Mouse (Mus musculus) c-Kit-positive CD71-negative TER-119-negative erythroid progenitor cells, embryonic 14.5 days (primary cell): ENCODE data around the gene Gm5767.

ENCODE experiments used
- DNase-seq: peaks from one replicate; pipeline ENCODE4 v3.0.0-alpha.2; 2013; ENCODE audit warnings: low read depth

Gm5767 gene

DNA sequence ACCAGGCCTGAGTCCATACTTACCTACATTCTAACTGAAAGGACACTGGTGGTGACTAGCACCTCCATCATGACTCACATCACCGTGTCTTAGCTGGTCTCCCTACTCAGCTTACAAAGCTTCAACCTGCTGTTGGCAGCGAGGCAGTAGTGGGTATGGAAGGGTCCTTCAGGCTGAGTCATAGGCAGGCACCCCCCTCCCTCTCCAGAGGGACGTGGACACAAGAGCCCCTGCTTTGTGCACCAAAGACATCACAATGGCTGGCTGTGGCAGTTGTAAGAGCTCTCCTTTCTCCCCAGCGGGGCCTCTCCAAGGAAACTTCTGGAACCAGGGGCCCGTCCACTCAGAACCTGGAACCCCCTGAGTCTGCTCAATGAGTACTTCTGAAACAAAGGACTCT, at the start of gene Gm5767:
Gene Gm5767, plus strand, starts transcription at position 301 of the 400 bp plus-strand sequence.
- no peak for DNase-seq

- no peak for DNase-seq
Measured at GRCm38 (mm10) chr16:8631428-8631827, 49.1 kb upstream of the Gm5767 start.

GRCm38 (mm10) chr16:8636867-8637216, 43.7 kb upstream of the Gm5767 start:
- DNase-seq = no peak

- peak; percentile 81 for DNase-seq
Measured at GRCm38 (mm10) chr16:8637217-8638051, 43.1 kb upstream of the Gm5767 start, which contains the start of the genes Pmm2 and Tmem186. Gene Pmm2, plus strand, starts transcription at chr16:8637674. Gene Tmem186, minus strand, starts transcription at chr16:8637712.

- no peak for DNase-seq
Measured at GRCm38 (mm10) chr16:8638131-8638530, 42.4 kb upstream of the Gm5767 start.

- DNase-seq = no peak
Measured at GRCm38 (mm10) chr16:8639466-8640191, 40.9 kb upstream of the Gm5767 start.

DNA sequence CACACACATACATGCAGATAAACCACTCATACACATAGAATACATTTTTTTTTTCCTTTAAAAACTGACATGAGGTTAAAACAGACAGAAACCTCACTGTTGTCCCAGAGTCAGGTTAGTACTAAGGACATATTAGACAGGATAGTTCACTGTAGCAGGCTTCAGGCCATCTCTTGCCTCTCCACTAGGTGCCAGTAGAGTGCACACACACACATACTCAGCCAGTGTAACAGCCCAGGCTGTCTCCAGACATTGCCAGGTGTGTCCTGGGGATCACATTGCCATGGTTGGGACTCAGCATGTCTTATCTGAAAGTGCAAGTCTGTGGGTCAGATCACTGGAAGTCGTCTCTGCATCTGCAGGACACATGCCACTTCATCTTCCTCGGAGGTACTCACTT, 36.7 kb upstream of the Gm5767 start:
- DNase-seq = no peak

- DNase-seq = no peak
Measured at GRCm38 (mm10) chr16:8645546-8645945, 35.0 kb upstream of the Gm5767 start.

GRCm38 (mm10) chr16:8650007-8650406, 30.6 kb upstream of the Gm5767 start:
- DNase-seq = no peak

- DNase-seq = no peak
Measured at GRCm38 (mm10) chr16:8655108-8655507, 25.5 kb upstream of the Gm5767 start.

DNA sequence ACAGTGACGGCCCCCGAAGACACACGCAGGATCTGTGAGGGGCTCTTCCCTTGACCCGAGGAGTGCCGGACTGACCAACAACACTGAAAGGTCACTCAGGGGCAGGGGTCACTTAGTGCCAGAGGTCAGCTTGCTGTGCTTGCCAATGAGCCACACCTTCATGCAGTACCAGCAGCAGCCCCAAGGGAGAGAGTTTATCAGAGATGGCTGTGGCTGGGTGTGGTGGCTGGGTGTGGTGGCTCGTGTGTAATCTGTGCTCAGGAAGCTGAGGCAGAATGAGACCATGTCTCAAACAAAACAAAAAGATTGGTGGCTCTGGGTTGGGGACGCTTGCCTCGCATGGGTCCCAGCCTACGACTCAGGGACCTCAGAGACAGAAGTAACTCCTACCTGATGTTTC, 25.0 kb upstream of the Gm5767 start:
- no peak for DNase-seq

DNA sequence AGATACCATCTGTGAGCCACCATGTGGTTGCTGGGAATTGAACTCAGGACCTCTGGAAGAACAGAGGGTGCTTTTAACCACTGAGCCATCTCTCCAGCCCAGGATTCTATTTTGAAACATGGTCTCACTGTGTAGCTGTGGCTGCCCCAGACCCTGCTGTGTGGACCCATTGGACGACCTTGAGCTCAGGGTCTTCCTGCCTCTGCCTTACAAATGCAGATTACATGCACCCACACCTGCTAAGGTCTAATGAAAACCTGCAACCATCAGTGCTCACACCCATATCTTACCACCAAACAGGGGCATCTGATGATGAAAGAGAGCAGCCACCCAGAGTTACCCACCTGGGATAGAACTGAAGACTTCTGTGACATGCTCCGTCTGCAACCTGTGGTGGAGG, 24.3 kb upstream of the Gm5767 start:
- no peak for DNase-seq

GRCm38 (mm10) chr16:8658349-8658748, 22.2 kb upstream of the Gm5767 start:
- DNase-seq = no peak

DNA sequence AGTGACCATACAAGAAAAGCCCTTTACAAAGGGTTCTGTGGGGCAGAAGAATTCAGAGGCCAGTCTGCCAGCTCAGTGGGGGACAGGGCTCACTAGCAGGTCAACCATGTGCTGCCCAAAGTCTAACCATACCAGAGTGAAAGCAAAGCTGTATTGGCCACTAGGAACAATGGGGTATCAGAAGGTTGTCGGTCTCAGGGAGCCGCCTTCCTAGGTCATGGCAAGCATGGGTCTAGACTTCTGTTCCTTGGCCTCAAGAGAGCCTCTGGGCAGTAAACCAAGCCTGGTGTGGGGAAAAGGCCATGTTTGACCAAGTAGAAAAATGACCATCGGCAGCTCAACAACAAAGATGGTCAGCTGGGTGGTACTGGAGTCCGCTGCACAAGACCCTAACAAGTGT, 21.8 kb upstream of the Gm5767 start:
- DNase-seq = no peak

- DNase-seq = no peak
Measured at GRCm38 (mm10) chr16:8663022-8663421, 17.5 kb upstream of the Gm5767 start.

DNA sequence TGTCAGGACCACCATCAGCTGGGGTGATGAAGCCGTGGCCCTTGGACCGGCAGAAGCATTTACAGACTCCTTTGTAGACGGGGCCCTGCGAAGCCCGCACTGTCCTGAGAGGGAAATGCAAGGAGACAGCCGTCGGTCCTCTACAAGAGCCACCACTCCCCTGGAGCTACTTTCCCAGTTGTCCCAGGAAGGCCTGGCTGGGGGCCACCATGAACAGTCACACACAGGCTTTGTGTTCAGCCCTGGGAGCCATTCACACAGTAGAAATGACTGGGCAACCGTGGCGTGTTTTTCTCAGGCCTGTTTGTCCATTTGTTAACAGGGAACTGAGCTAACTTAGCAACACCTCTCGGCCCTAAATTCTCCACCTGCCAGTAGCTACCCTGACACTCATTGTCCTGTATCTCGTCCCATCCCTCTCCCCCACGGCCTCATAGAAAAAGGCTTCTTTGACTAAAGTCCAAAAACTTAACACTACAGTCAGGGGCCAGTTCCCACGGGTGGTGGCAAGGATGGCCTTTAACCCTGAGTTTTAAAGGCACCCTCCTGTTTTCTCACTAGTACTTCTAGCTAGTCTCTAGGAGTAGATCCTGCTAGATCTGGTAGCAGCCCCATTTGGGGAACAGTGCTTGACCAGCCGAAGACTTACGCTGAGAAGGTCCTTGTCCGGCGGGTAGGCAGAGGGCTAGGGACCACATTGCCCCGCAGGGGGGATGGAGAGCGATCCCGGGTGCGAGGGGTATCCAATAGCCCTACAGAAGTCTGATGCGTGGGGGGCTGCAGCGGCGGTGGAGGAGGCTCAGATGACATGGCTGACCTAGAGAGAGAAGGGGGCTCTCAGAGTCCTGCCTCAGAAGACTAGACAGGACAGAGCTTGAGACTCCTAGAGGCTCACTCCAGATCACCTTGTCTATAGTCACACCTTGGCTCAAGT, 16.7 kb upstream of the Gm5767 start:
- no peak for DNase-seq

- no peak for DNase-seq
Measured at GRCm38 (mm10) chr16:8665367-8665766, 15.2 kb upstream of the Gm5767 start.

- no peak for DNase-seq
Measured at GRCm38 (mm10) chr16:8666452-8666851, 14.1 kb upstream of the Gm5767 start.

DNA sequence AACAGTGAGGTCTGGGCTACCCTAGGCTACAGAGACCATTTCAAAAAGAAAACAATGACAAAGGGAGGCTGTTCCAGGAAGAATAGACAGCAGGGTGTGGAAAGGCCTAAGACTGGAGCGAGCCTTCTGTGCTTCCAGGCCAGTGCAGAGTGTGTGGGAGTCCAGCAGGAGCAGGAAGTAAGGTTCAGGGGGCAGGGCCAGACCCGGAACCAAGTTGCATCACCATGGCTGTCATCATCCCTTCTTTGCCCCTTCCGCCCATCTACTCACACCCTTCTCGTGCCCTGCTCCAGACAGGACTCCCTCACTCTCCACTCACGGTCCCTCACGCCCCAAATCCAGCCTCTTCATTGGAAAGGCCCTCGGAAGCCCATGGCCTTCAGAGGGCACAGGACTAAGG, 13.3 kb upstream of the Gm5767 start:
- no peak for DNase-seq

GRCm38 (mm10) chr16:8667814-8668213, 12.8 kb upstream of the Gm5767 start:
- DNase-seq = no peak

- no peak for DNase-seq
Measured at GRCm38 (mm10) chr16:8668386-8668785, 12.2 kb upstream of the Gm5767 start.

GRCm38 (mm10) chr16:8669432-8669831, 11.1 kb upstream of the Gm5767 start:
- no peak for DNase-seq
